Mouse (Mus musculus) stomach, embryonic 16.5 days (tissue): Measurements from ENCODE around the gene Ube2q1. TPM values are rescaled to one million over a fixed set of nuclear protein-coding genes. Genes with fewer than 3 reads are reported as not detected.
"Not testable (repeated sequence)": the region's sequence is repeated elsewhere in the genome, so short reads cannot be mapped to it uniquely, and the experiment has no call there.

Experiments
- ATAC-seq: fragments of 200-750 bp; cut with Nextera tagmentation; 2 replicates; pipeline ENCODE4 v1.8.0; 2017; ENCODE audit warnings: moderate number of reproducible peaks, moderate TSS enrichment; ENCODE audit not compliant: insufficient read depth, low FRiP score
- H3K27ac ChIP-seq: fragments of 300-500 bp; sonication (generic); 2 replicates; pipeline ENCODE4 v1.5.1; 2014; ENCODE audit warnings: low read length
- H3K27me3 ChIP-seq: fragments of 300-500 bp; sonication (generic); 2 replicates; pipeline ENCODE4 v1.6.1; 2014; ENCODE audit warnings: low read length, control low read depth, mixed read lengths; ENCODE audit not compliant: control insufficient read depth, insufficient read depth
- H3K36me3 ChIP-seq: fragments of 300-500 bp; sonication (generic); 2 replicates; pipeline ENCODE4 v1.6.1; 2014; ENCODE audit warnings: low read length; ENCODE audit not compliant: control insufficient read depth, insufficient read depth
- H3K4me1 ChIP-seq: fragments of 300-500 bp; sonication (generic); 2 replicates; pipeline ENCODE4 v1.6.1; 2014; ENCODE audit warnings: low read length, control low read depth, mixed read lengths; ENCODE audit not compliant: control insufficient read depth, insufficient read depth
- H3K4me2 ChIP-seq: fragments of 300-500 bp; sonication (generic); 2 replicates; pipeline ENCODE4 v1.6.1; 2014; ENCODE audit warnings: low read depth, low read length, mixed read lengths
- H3K4me3 ChIP-seq: fragments of 300-500 bp; sonication (generic); replicated peaks from 2 replicates; pipeline ENCODE4 v1.5.1; 2014; ENCODE audit warnings: mild to moderate bottlenecking, low read length
- H3K9ac ChIP-seq: fragments of 300-500 bp; sonication (generic); 2 replicates; pipeline ENCODE4 v1.6.1; 2014; ENCODE audit warnings: low read length
- H3K9me3 ChIP-seq: fragments of 300-500 bp; sonication (generic); replicated peaks from 2 replicates; pipeline ENCODE4 v1.6.1; 2016; ENCODE audit warnings: low read length, control low read depth; ENCODE audit not compliant: control insufficient read depth
- WGBS: fragments of 180-500 bp; shearing (Covaris S2); extraction: QIAGEN DNeasy Blood & Tissue Kit; methylation state at CpG from one replicate; pipeline ENCODE4 v1.1.7; 2014; 5-methylcytosine and 5-hydroxymethylcytosine counted together
- polyA plus RNA-seq: library from polyadenylated mRNA; unstranded; fragments of >200 nt; fragmentation: Nextera tagmentation; extraction: Ambion mirVana; gene quantifications from 2 replicates; pipeline ENCODE4 v1.2.1, GENCODE M21; 2015

The Ube2q1 gene
- polyA plus RNA-seq, 1 experiment from 2014 or later = 7.4 TPM

GRCm38 (mm10) chr3:89800078-89800477 lies 26.7 kb downstream of the Ube2q1 start:
- not testable (repeated sequence) for ATAC-seq, H3K9me3 ChIP-seq, H3K36me3 ChIP-seq, H3K27ac ChIP-seq, H3K4me2 ChIP-seq, H3K4me3 ChIP-seq, H3K9ac ChIP-seq, H3K4me1 ChIP-seq, H3K27me3 ChIP-seq
- WGBS = 59% methylated on average over 3 of the region's 3 CpGs

GRCm38 (mm10) chr3:89800774-89801506 lies 27.5 kb downstream of the Ube2q1 start:
- 52% methylated on average over 5 of the region's 5 CpGs for WGBS

GRCm38 (mm10) chr3:89801507-89801847 lies 28.1 kb downstream of the Ube2q1 start:
- 15% methylated on average over 3 of the region's 3 CpGs for WGBS

More at GRCm38 (mm10) chr3:89800774-89801506, 27.5 kb downstream of the Ube2q1 start:
- Histone ChIP-seq H3K27ac (no peak overlapping the region), H3K4me2 (no peak overlapping the region), H3K4me3 (no peak overlapping the region), H3K27me3 (no peaks in the 10 kb centered on the region), H3K9ac (no peak overlapping the region), H3K9me3 (no peaks in the 10 kb centered on the region), H3K36me3 (no peaks in the 10 kb centered on the region), H3K4me1 (0 out of 2 replicates have a peak, but pooled peaks cover 5% of the 10 kb centered on the region)
- no peak for ATAC-seq

GRCm38 (mm10) chr3:89802876-89803275 lies 29.5 kb downstream of the Ube2q1 start:
- 74% methylated on average over 15 of the region's 15 CpGs for WGBS
- 0 out of 2 replicates have a peak, but pooled peaks cover 5% of the 10 kb centered on the region for H3K4me1 ChIP-seq
- no peaks in the 10 kb centered on the region for H3K27me3 ChIP-seq
- no peak overlapping the region for H3K27ac ChIP-seq
- H3K36me3 ChIP-seq = no peaks in the 10 kb centered on the region
- ATAC-seq = no peak
- H3K9me3 ChIP-seq = no peaks in the 10 kb centered on the region
- no peak overlapping the region for H3K9ac ChIP-seq
- H3K4me3 ChIP-seq = no peak overlapping the region
- no peak overlapping the region for H3K4me2 ChIP-seq

More at GRCm38 (mm10) chr3:89801507-89801847, 28.1 kb downstream of the Ube2q1 start:
- Histone ChIP-seq H3K27me3 (no peaks in the 10 kb centered on the region), H3K4me2 (no peak overlapping the region), H3K36me3 (no peaks in the 10 kb centered on the region), H3K27ac (no peak overlapping the region; the same call in 1 of the 2 replicates), H3K9me3 (no peaks in the 10 kb centered on the region), H3K4me3 (no peak overlapping the region), H3K4me1 (0 out of 2 replicates have a peak, but pooled peaks cover 5% of the 10 kb centered on the region), H3K9ac (no peak overlapping the region)
- ATAC-seq = no peak

- Histone ChIP-seq H3K4me2 (no peak overlapping the region), H3K4me1 (0 out of 2 replicates have a peak, but pooled peaks cover 3% of the 10 kb centered on the region), H3K36me3 (no peaks in the 10 kb centered on the region), H3K9ac (no peak overlapping the region), H3K9me3 (no peaks in the 10 kb centered on the region), H3K27me3 (no peaks in the 10 kb centered on the region), H3K27ac (no peak overlapping the region), H3K4me3 (no peak overlapping the region)
- ATAC-seq = no peak
- WGBS = 60% methylated on average over 4 of the region's 4 CpGs
Observed at GRCm38 (mm10) chr3:89805179-89805578, 31.8 kb downstream of the Ube2q1 start.

GRCm38 (mm10) chr3:89806751-89807150 lies 33.3 kb downstream of the Ube2q1 start:
- WGBS = 89% methylated on average over 2 of the region's 2 CpGs
- no peak for ATAC-seq
- Histone ChIP-seq H3K9ac (no peak overlapping the region), H3K4me1 (0 out of 2 replicates have a peak, but pooled peaks cover 3% of the 10 kb centered on the region), H3K27me3 (no peaks in the 10 kb centered on the region), H3K4me2 (no peak overlapping the region), H3K36me3 (no peaks in the 10 kb centered on the region), H3K27ac (no peak overlapping the region), H3K9me3 (no peaks in the 10 kb centered on the region), H3K4me3 (no peak overlapping the region)

GRCm38 (mm10) chr3:89807171-89807570 lies 33.8 kb downstream of the Ube2q1 start:
- no peaks in the 10 kb centered on the region for H3K36me3 ChIP-seq
- no peak overlapping the region for H3K9ac ChIP-seq
- H3K4me2 ChIP-seq = no peak overlapping the region
- WGBS = 87% methylated on average over 3 of the region's 3 CpGs
- H3K27me3 ChIP-seq = no peaks in the 10 kb centered on the region
- H3K27ac ChIP-seq = no peak overlapping the region
- ATAC-seq = no peak
- no peaks in the 10 kb centered on the region for H3K9me3 ChIP-seq
- 0 out of 2 replicates have a peak, but pooled peaks cover 3% of the 10 kb centered on the region for H3K4me1 ChIP-seq
- no peak overlapping the region for H3K4me3 ChIP-seq

GRCm38 (mm10) chr3:89807881-89808280 lies 34.5 kb downstream of the Ube2q1 start:
- 63% methylated on average over 5 of the region's 5 CpGs for WGBS
- Histone ChIP-seq H3K27ac (peak overlapping the region; percentile 82), H3K9ac (no peak overlapping the region), H3K9me3 (no peaks in the 10 kb centered on the region), H3K4me1 (0 out of 2 replicates have a peak, but pooled peaks cover 3% of the 10 kb centered on the region), H3K36me3 (no peaks in the 10 kb centered on the region), H3K4me2 (peak overlapping the region; percentile 1; the same call in 1 of the 2 replicates), H3K4me3 (no peak overlapping the region), H3K27me3 (no peaks in the 10 kb centered on the region)
- peak; percentile 92 for ATAC-seq

- Histone ChIP-seq H3K27ac (peak overlapping the region; percentile 82), H3K27me3 (no peaks in the 10 kb centered on the region), H3K4me1 (0 out of 2 replicates have a peak, but pooled peaks cover 3% of the 10 kb centered on the region), H3K9ac (no peak overlapping the region), H3K4me2 (no peak overlapping the region; the same call in 1 of the 2 replicates), H3K36me3 (no peaks in the 10 kb centered on the region), H3K9me3 (no peaks in the 10 kb centered on the region), H3K4me3 (no peak overlapping the region)
- WGBS = 35% methylated on average over 9 of the region's 9 CpGs
- peak; percentile 56; the same call in 1 of the 2 replicates for ATAC-seq
Observed at GRCm38 (mm10) chr3:89808638-89809037, 35.2 kb downstream of the Ube2q1 start.
